21 mouse cellular contexts compared by ENCODE assay signal in genomic region chr13:114915767-114916166, GRCm38 (mm10). TPM values are rescaled to one million over a fixed set of nuclear protein-coding genes. Genes with fewer than 3 reads are reported as not detected.
DNase-seq lines count a peak whose midpoint lies in the region; ATAC-seq lines count a peak whose summit lies in the region.
"Had no signal": no experiment of that assay in that cellular context is flagged by ENCODE, and none has a peak within 500 bp of the region (broad histone marks: within the 10 kb centered on the region; RNA-seq: fewer than 3 reads in every experiment).

No protein-coding gene starts in this region.

- no peak overlapping the region for H3K27ac ChIP-seq in neural tube, embryonic 13.5 days (replicated peaks)
- H3K27ac ChIP-seq in neural tube, embryonic 15.5 days (replicated peaks), result no peak overlapping the region
- H3K27ac ChIP-seq: embryonic facial prominence, embryonic 15.5 days; heart, embryonic 13.5 days; limb, embryonic 10.5 days; macrophage had no signal

- no peak overlapping the region for H3K4me3 ChIP-seq in neural tube, embryonic 13.5 days
- no peak overlapping the region for H3K4me3 ChIP-seq in neural tube, embryonic 15.5 days (replicated peaks)
- H3K4me3 ChIP-seq: embryonic facial prominence, embryonic 15.5 days; heart, embryonic 13.5 days; limb, embryonic 10.5 days; myocyte; stomach, embryonic 15.5 days had no signal

- ATAC-seq in neural tube, embryonic 13.5 days (ENCODE audit: low read depth), result peak; percentile 32; the same call in 1 of the 2 replicates
- ATAC-seq in CD4-positive, CD25-positive, alpha-beta regulatory T cell, adult 4 months, result peak; percentile 93
- ATAC-seq in inflammation-experienced regulatory T-cells, adult 6 months, result peak; percentile 94
- peak; percentile 88 for ATAC-seq in megakaryocyte progenitor cell, adult 5-6 weeks (replicated peaks; ENCODE audit: poor library complexity)
- ATAC-seq in neural tube, embryonic 15.5 days (ENCODE audit: low FRiP score), result no peak
- ATAC-seq: forebrain, embryonic 16.5 days; hindbrain, embryonic 16.5 days had no signal

- no peak overlapping the region for H3K4me2 ChIP-seq in neural tube, embryonic 13.5 days
- no peak overlapping the region for H3K4me2 ChIP-seq in neural tube, embryonic 15.5 days
- H3K4me2 ChIP-seq: embryonic facial prominence, embryonic 15.5 days; heart, embryonic 13.5 days; stomach, embryonic 15.5 days had no signal

- no peaks in the 10 kb centered on the region for H3K4me1 ChIP-seq in neural tube, embryonic 13.5 days (replicated peaks)
- H3K4me1 ChIP-seq in neural tube, embryonic 15.5 days, result no peaks in the 10 kb centered on the region
- H3K4me1 ChIP-seq: embryonic facial prominence, embryonic 15.5 days; limb, embryonic 10.5 days; stomach, embryonic 15.5 days had no signal

- DNase-seq in neural tube, embryonic 10.5 days (ENCODE audit: extremely low spot score, low spot score), result no peak
- DNase-seq in frontal cortex, postnatal 25 days (ENCODE audit: low spot score in 2 of 2), result no peak
- DNase-seq in adrenal gland, postnatal 36 days, result no peak
- DNase-seq: adrenal gland, postnatal 14 days; gastrocnemius, postnatal 36 days; kidney, postnatal 10 days; layer of hippocampus, postnatal 36 days; right cerebral cortex, adult 18-20 months had no signal

- 63% methylated on average over 5 of the region's 5 CpGs for WGBS in neural tube, embryonic 13.5 days
- WGBS in neural tube, embryonic 15.5 days, result 57% methylated on average over 5 of the region's 5 CpGs

- no peaks in the 10 kb centered on the region for H3K36me3 ChIP-seq in neural tube, embryonic 13.5 days
- no peaks in the 10 kb centered on the region for H3K36me3 ChIP-seq in neural tube, embryonic 15.5 days
- H3K36me3 ChIP-seq: embryonic facial prominence, embryonic 15.5 days; limb, embryonic 10.5 days; stomach, embryonic 15.5 days had no signal

- H3K9ac ChIP-seq in neural tube, embryonic 13.5 days, result no peak overlapping the region
- H3K9ac ChIP-seq in neural tube, embryonic 15.5 days (replicated peaks), result no peak overlapping the region
- H3K9ac ChIP-seq: embryonic facial prominence, embryonic 15.5 days; heart, embryonic 13.5 days; stomach, embryonic 15.5 days had no signal

- 0 out of 2 replicates have a peak, but pooled peaks cover 4% of the 10 kb centered on the region for H3K9me3 ChIP-seq in neural tube, embryonic 13.5 days
- H3K9me3 ChIP-seq in neural tube, embryonic 15.5 days (replicated peaks), result no peaks in the 10 kb centered on the region
- H3K9me3 ChIP-seq: embryonic facial prominence, embryonic 15.5 days; limb, embryonic 10.5 days; stomach, embryonic 15.5 days had no signal

- no peaks in the 10 kb centered on the region for H3K27me3 ChIP-seq in neural tube, embryonic 13.5 days
- no peaks in the 10 kb centered on the region for H3K27me3 ChIP-seq in neural tube, embryonic 15.5 days (replicated peaks)
- H3K27me3 ChIP-seq: embryonic facial prominence, embryonic 15.5 days; heart, embryonic 13.5 days; stomach, embryonic 15.5 days had no signal

RNA-seq across cellular contexts. Expression of gene Itga2, which starts 16.1 kb away (rescaled TPM):
- polyA plus RNA-seq in neural tube, embryonic 13.5 days (2015; fragmentation: Nextera tagmentation; extraction: Ambion mirVana), result 2.0 and 2.9 TPM in 2 replicates
- 1 to 10 TPM; 5.8 to 7.8 TPM for polyA plus RNA-seq in CD4-positive, CD25-positive, alpha-beta regulatory T cell, adult 4 months (2017; shearing (Covaris generic))
- 1 to 10 TPM; 2.1 to 8.5 (median 3.8) TPM for polyA plus RNA-seq in inflammation-experienced regulatory T-cells, adult 6 months (2017; shearing (Covaris generic))
- 0.32 and 0.37 TPM in 2 replicates for total RNA-seq in megakaryocyte progenitor cell, adult 5-6 weeks (2015)
- 0.04 and 0.47 TPM in 2 replicates for total RNA-seq in megakaryocyte progenitor cell, adult 5-6 weeks (2017)
- 1 to 10 TPM; 1.1 to 5.6 TPM for total RNA-seq in adrenal gland, postnatal 36 days (2021)
- polyA plus RNA-seq in neural tube, embryonic 15.5 days (2015; fragmentation: Nextera tagmentation; extraction: Ambion mirVana), result 1.00 and 1.8 TPM in 2 replicates
